ENCODE assay signal across 8 mouse cellular contexts in the genomic region with DNA sequence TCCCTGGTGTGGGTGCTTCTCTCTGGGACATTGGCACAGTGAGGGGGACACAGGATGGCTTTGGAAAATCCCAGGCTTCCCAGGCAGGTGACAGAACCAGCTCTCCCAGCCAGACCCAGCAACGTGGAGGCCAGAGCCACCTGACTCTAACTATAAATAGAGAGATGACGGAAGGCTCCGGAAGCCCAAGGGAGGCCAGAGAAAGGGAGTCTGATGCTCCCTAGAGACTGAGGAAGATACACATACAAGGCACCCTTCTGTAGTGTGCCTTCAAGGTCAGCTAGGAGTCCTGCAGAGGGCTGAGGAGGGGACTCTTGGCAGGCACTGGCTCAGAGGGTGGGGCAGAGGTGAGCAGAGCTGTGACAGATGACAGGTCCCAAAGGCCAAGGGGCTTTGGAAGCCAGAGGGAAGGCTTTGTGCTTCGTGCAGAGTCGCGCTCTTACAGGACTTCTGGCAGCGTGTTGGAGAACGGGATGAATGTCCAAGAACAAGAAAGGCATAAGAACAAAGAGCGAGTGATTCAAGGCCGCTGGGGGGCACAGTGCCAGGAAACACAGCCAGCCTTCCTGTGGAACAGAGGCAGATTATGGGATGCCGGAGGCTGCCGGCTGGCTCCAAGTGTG. TPM values are rescaled to one million over a fixed set of nuclear protein-coding genes. Genes with fewer than 3 reads are reported as not detected.
DNase-seq lines count a peak whose midpoint lies in the region; ATAC-seq and TF ChIP-seq lines count a peak whose summit lies in the region.

No protein-coding gene starts in this region.

- intact Hi-C loops in left cerebral cortex, postnatal 36 days (cut with DNase I) = loop anchor here (2.0 kb wide), 1 partner anchor 47 kb away; the partner anchor contains the start of gene Syt7

- TF ChIP-seq POLR2A in brain, embryonic 14.5 days (IDR thresholded peaks at IDR 0.05; ENCODE audit: borderline replicate concordance, extremely low read depth, insufficient read depth, insufficient read length, poor library complexity, severe bottlenecking) = no peak

- no peak for ATAC-seq in megakaryocyte progenitor cell, adult 5-6 weeks (replicated peaks; ENCODE audit: poor library complexity)

- no peak for TF ChIP-seq CTCF in brain, embryonic 14.5 days (IDR thresholded peaks at IDR 0.05; ENCODE audit: borderline replicate concordance, extremely low read depth, insufficient read depth, insufficient read length)

- peak; percentile 69 for DNase-seq in NIH3T3 (ENCODE audit: low read depth)
- peak; percentile 94 for DNase-seq in brain, embryonic 14.5 days (ENCODE audit: low read depth)
- DNase-seq in frontal cortex, postnatal 14 days (ENCODE audit: low spot score in 2 of 2) = peak; percentile 72 to 74
- peak; percentile 83 for DNase-seq in heart, postnatal 4 days
- DNase-seq in left cerebral cortex, postnatal 36 days (ENCODE audit: low spot score in 2 of 2) = peak; percentile 74 to 75
- DNase-seq in ovary, postnatal 10 days (ENCODE audit: low spot score) = peak; percentile 54
- DNase-seq in thymus, postnatal 25 days = no peak

RNA-seq across cellular contexts. Expression of gene Dagla, which starts 37.3 kb away (rescaled TPM):
- 20.2 and 24.8 TPM in 2 replicates for polyA plus RNA-seq in brain, embryonic 14.5 days (2012; rRNA removed)
- total RNA-seq in heart, postnatal 4 days (2021) = 1 to 10 TPM; 3.8 to 4.1 TPM
- 10 to 100 TPM; 92.4 to 94.3 TPM for total RNA-seq in left cerebral cortex, postnatal 36 days (2021)
- 0.02 TPM in 1 of 2 replicates, not detected in the other for total RNA-seq in megakaryocyte progenitor cell, adult 5-6 weeks (2015)
- 0.17 and 1.4 TPM in 2 replicates for total RNA-seq in megakaryocyte progenitor cell, adult 5-6 weeks (2017)

RNA-seq across cellular contexts. Expression of gene Syt7, which starts 47.0 kb away (rescaled TPM):
- 50.2 and 85.2 TPM in 2 replicates for polyA plus RNA-seq in brain, embryonic 14.5 days (2012; rRNA removed)
- 10 to 100 TPM; 40.8 to 44.7 TPM for total RNA-seq in heart, postnatal 4 days (2021)
- 100 to 1,000 TPM; 331 to 365 TPM for total RNA-seq in left cerebral cortex, postnatal 36 days (2021)
- total RNA-seq in megakaryocyte progenitor cell, adult 5-6 weeks (2015) = not detected in 2 replicates
- total RNA-seq in megakaryocyte progenitor cell, adult 5-6 weeks (2017) = not detected in 2 replicates

Comparison
In these comparisons a context has a peak if more than half of its experiments do, and no peak if none do; other contexts are left out.
1. RNA of gene Dagla, which starts 37.3 kb away (total RNA-seq): 92.4 to 94.3 TPM in left cerebral cortex, postnatal 36 days; 3.8 to 4.1 TPM in heart, postnatal 4 days and 0.02 to 1.4 TPM in megakaryocyte progenitor cell, adult 5-6 weeks; every median in the first group is over 10 times any median in the second.
2. RNA of gene Syt7, which starts 47.0 kb away (total RNA-seq): 331 to 365 TPM in left cerebral cortex, postnatal 36 days and 40.8 to 44.7 TPM in heart, postnatal 4 days; not detected in megakaryocyte progenitor cell, adult 5-6 weeks; every median in the first group is over 10 times any median in the second.